ENCODE assay signal across 8 mouse cellular contexts in the genomic region with DNA sequence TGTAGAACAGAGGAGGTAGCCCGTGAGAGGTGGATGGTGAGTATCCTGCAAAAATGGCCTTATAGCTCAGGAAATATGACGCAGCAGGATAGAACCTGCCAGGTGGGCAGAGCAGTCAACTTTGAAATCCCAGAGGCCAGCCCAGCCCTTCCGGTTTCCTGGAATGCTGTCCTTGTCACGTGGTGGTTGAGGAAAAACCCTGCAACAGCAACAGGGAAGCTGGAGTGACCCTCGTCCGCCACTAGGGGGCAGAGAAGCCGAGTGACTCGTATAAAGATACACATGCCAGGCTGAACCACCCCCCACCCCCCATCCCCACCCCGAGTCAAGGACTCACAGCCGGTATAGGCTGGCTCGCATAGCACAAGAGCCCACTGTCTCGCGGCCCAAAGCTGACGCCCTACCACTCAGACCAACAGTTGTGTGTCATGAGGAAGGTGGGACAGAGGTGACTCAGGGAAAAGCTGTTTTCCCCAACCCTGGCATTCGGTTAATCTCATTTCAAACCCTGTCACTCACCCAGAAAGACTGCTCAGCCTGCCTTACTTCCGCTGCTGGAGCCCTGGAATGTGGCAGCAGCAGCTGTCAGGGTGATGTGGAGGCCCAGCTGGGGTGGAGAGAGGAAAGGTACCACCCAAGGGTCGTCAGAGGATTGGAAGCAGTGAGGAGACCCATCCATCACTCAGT.
A peak's percentile ranks its signal among the peaks of the same experiment; 100 is the strongest.
DNase-seq lines count a peak whose midpoint lies in the region; ATAC-seq and TF ChIP-seq lines count a peak whose summit lies in the region.

No protein-coding gene starts in this region.

- H3K9ac ChIP-seq in intestine, postnatal 0 days (ENCODE audit: low read depth, low read length): no peak overlapping the region

- intact Hi-C loops in left cerebral cortex, postnatal 4 days (cut with DNase I): no loop called here

- no peaks in the 10 kb centered on the region for H3K27me3 ChIP-seq in intestine, postnatal 0 days (replicated peaks; ENCODE audit: control insufficient read depth, insufficient read depth, low read length)
- H3K27me3 ChIP-seq in midbrain, embryonic 10.5 days (ENCODE audit: low read depth, poor library complexity, severe bottlenecking): no peaks in the 10 kb centered on the region
- H3K27me3 ChIP-seq in small intestine, adult 2 months (ENCODE audit: control insufficient read depth, insufficient read depth, low read length): no peaks in the 10 kb centered on the region

- DNase-seq in adipocyte (ENCODE audit: low spot score): peak; percentile 99
- peak; percentile 94 for DNase-seq in embryo, embryonic 11 days
- peak; percentile 99 for DNase-seq in heart, adult 11 months
- peak; percentile 83 for DNase-seq in left cerebral cortex, postnatal 4 days
- peak; percentile 91 for DNase-seq in midbrain, embryonic 10.5 days (ENCODE audit: low spot score)

- peak; percentile 85 for TF ChIP-seq CTCF in intestine, postnatal 0 days (IDR thresholded peaks at IDR 0.05; ENCODE audit: low read depth)
- peak; percentile 84; the same call in 1 of the 2 replicates for TF ChIP-seq CTCF in small intestine, adult 2 months (IDR thresholded peaks at IDR 0.05; ENCODE audit: extremely low read depth, insufficient read length, insufficient replicate concordance, low read depth, low read length)

- no peak for TF ChIP-seq POLR2A in small intestine, adult 2 months (IDR thresholded peaks at IDR 0.05; ENCODE audit: low read depth, low read length)

- peak; percentile 89 for ATAC-seq in intestine, postnatal 0 days
- ATAC-seq in erythroid progenitor cell, adult 5-6 weeks (replicated peaks; ENCODE audit: low FRiP score, poor library complexity, severe bottlenecking): no peak

- no peaks in the 10 kb centered on the region for H3K36me3 ChIP-seq in intestine, postnatal 0 days (ENCODE audit: control insufficient read depth, insufficient read depth)
- no peaks in the 10 kb centered on the region for H3K36me3 ChIP-seq in midbrain, embryonic 10.5 days
- no peaks in the 10 kb centered on the region for H3K36me3 ChIP-seq in small intestine, adult 2 months (ENCODE audit: control insufficient read depth, insufficient read depth, low read length)

- 4% methylated on average over 17 of the region's 17 CpGs for WGBS in intestine, postnatal 0 days
- WGBS in midbrain, embryonic 10.5 days: 4% methylated on average over 17 of the region's 17 CpGs
- 3% methylated on average over 17 of the region's 17 CpGs for WGBS in small intestine, adult 2 months

- peaks cover 3% of the 10 kb centered on the region for H3K4me1 ChIP-seq in intestine, postnatal 0 days (replicated peaks; ENCODE audit: control insufficient read depth, insufficient read depth, low read length)
- peaks cover 32% of the 10 kb centered on the region for H3K4me1 ChIP-seq in midbrain, embryonic 10.5 days
- H3K4me1 ChIP-seq in small intestine, adult 2 months (ENCODE audit: control insufficient read depth, insufficient read depth, insufficient read length, low read length): peaks cover 4% of the 10 kb centered on the region

- peak overlapping the region; percentile 65 for H3K4me2 ChIP-seq in intestine, postnatal 0 days (replicated peaks; ENCODE audit: low read depth)

- peak overlapping the region; percentile 21; the same call in 1 of the 2 replicates for H3K4me3 ChIP-seq in intestine, postnatal 0 days (ENCODE audit: low read depth, low read length)
- peak overlapping the region; percentile 45 for H3K4me3 ChIP-seq in midbrain, embryonic 10.5 days
- 0 out of 2 replicates have a peak overlapping the region, but pooled peaks have one; percentile 10 for H3K4me3 ChIP-seq in small intestine, adult 2 months (ENCODE audit: low read depth, low read length)

- H3K9me3 ChIP-seq in intestine, postnatal 0 days (ENCODE audit: control insufficient read depth): no peaks in the 10 kb centered on the region
- no peaks in the 10 kb centered on the region for H3K9me3 ChIP-seq in midbrain, embryonic 10.5 days (replicated peaks)

- peak overlapping the region; percentile 60; the same call in 1 of the 2 replicates for H3K27ac ChIP-seq in intestine, postnatal 0 days (ENCODE audit: low read depth, low read length)
- H3K27ac ChIP-seq in midbrain, embryonic 10.5 days (replicated peaks): peak overlapping the region; percentile 80
- H3K27ac ChIP-seq in small intestine, adult 2 months (ENCODE audit: insufficient read depth, low read depth, low read length): peak overlapping the region; percentile 80
